Mouse (Mus musculus) R1 (cell line): ENCODE results near the gene Nsf.

ENCODE experiments used
- DNase-seq: peaks from one replicate; pipeline ENCODE4 v3.0.0-alpha.2; 2018; ENCODE audit warnings: low read depth, low spot score

Gene Nsf

DNA sequence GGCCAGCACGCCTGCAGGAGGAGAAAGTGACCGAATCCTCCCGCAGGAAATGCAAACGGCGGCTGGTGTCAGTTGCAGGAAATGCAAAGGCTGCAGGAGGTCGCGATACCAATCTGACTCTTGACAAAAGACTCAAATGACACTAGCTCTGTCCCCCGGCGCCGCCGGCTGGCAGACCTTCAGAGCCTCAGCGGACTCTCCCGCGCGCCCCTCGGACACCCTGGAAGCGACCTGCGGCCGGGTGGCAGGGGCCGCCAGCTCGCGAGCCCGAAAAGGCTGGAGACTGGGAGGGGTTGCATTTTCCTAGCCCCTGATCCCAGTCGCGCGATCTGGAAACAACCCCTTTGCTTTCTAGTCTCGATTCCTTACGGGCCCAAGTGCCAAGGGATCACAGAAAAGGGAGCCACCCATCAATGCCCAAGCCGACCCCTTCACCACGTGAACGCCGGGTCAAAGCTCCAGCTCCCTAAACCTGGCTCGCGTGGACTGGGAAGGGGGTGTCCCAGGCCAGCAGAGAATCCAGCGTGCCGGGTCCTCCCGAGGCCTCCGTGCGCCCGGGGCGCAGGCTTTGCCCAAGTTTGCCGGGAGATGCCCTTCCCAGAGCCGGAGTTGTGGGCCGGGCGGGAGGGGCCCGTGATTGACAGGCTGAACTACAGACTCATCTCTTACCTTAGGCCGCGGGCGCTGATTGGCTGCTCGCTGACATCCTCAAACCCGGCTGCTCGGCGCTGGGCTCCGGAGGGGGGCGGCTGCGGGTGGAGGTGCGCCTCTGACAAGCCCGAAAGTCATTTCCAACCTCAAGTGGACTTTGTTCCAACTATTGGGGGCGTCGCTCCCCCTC, 180.2 kb downstream of the Nsf start, which contains the start of gene Wnt3:
Gene Wnt3 (plus strand): TSS at position 764 of the 841 bp plus-strand sequence.
- peak; percentile 71 for DNase-seq

DNA sequence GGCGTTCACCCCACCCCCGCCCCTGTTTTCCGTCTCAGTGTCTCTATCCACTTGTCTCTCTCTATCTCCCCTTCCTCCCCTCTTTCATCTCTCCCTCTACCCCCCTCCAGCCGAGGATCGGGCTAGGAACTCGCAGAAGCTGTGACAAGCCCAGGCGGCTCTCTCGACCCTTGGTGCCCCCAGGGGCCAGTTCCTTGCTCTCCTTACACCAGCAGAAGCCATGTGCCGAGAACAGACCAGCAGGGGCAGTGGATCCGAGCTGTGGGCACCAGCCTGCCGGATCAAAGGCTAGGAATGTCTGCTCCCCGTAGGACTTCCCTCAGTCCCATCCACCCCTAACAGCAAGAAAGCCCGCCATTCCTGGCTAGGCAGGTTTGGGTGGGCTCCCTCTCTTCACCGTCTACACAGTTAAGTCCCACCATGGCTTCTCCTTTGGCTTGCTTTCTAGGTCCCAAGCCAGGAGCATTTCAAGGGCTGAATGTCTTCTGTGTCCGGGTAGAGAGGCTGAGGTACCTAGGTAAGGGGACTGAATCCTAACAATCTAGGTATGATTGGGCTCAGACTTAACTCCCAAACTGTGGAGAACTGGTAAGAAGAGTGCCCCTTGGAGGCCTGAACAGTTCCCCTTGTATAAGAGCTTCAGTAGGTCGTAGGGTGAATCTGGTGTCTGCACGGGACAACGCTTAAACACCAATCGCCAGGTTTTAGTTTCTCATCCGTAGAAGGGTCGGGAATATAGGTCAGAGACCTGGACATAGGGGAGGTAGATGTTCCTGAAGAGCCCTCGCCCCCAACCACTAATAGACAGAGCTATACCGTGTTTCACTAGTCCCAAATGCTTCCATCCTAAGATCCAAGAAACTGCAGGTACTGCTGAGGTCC, 181.1 kb downstream of the Nsf start:
- no peak for DNase-seq
